Comparison of ENCODE assay signal across 20 mouse cellular contexts in the genomic region with DNA sequence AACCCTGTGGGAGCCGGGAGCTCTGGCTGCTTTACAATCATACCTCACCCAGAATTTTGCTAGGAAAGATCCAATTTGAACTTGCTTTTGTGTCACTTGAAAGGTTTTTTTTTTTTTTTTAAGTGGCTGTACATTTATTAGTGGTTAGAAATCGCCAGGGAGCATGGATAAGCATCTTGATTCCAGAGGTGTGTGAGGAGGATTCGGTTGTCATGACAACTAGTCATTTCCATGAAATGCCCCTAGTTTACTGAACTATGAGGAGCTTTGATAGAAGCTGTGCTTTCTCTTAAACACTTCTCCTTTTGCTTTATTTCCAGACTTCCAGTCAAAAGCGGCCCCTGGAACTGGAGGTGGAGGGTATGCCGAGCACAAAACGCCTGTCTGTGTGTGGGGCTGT. TPM values are rescaled to one million over a fixed set of nuclear protein-coding genes. Genes with fewer than 3 reads are reported as not detected.
DNase-seq lines count a peak whose midpoint lies in the region; ATAC-seq lines count a peak whose summit lies in the region.
"Had no signal": no experiment of that assay in that cellular context is flagged by ENCODE, and none has a peak within 500 bp of the region (broad histone marks: within the 10 kb centered on the region; RNA-seq: fewer than 3 reads in every experiment).

No protein-coding gene starts in this region.

- no peak overlapping the region for H3K4me3 ChIP-seq in hindbrain, embryonic 12.5 days
- no peak overlapping the region for H3K4me3 ChIP-seq in hindbrain, embryonic 11.5 days (ENCODE audit: low read depth, low read length)
- H3K4me3 ChIP-seq in forebrain, embryonic 14.5 days (ENCODE audit: low read depth, low read length) = no peak overlapping the region
- H3K4me3 ChIP-seq in hindbrain, embryonic 16.5 days (ENCODE audit: low read length) = no peak overlapping the region
- no peak overlapping the region for H3K4me3 ChIP-seq in neural tube, embryonic 15.5 days (replicated peaks)
- H3K4me3 ChIP-seq: embryonic facial prominence, embryonic 10.5 days; heart, adult 2 months; kidney, embryonic 15.5 days; limb, embryonic 12.5 days; liver, embryonic 12.5 days; megakaryocyte, embryonic 14.5 days had no signal

- no peak for DNase-seq in hindbrain, embryonic 11.5 days (ENCODE audit: low spot score)
- peak; percentile 74 for DNase-seq in forebrain, embryonic 14.5 days (ENCODE audit: low spot score)
- DNase-seq: adrenal gland, postnatal 25 days; cerebellum, adult 2 months; heart, adult 2 months; heart, postnatal 36 days; lung, adult 2 months; right cerebral cortex, postnatal 4 days; thymus, postnatal 4 days had no signal

- 76% methylated on average over 6 of the region's 6 CpGs for WGBS in hindbrain, embryonic 12.5 days
- WGBS in hindbrain, embryonic 11.5 days = 86% methylated on average over 6 of the region's 6 CpGs
- 37% methylated on average over 6 of the region's 6 CpGs for WGBS in forebrain, embryonic 14.5 days
- 49% methylated on average over 6 of the region's 6 CpGs for WGBS in hindbrain, embryonic 16.5 days
- WGBS in neural tube, embryonic 15.5 days = 45% methylated on average over 6 of the region's 6 CpGs

- no peak overlapping the region for H3K4me2 ChIP-seq in hindbrain, embryonic 12.5 days (replicated peaks)
- no peak overlapping the region for H3K4me2 ChIP-seq in hindbrain, embryonic 11.5 days (replicated peaks; ENCODE audit: low read depth, low read length)
- no peak overlapping the region for H3K4me2 ChIP-seq in forebrain, embryonic 14.5 days (ENCODE audit: low read length)
- peak overlapping the region; percentile 21 for H3K4me2 ChIP-seq in hindbrain, embryonic 16.5 days (ENCODE audit: low read length)
- H3K4me2 ChIP-seq in neural tube, embryonic 15.5 days = peak overlapping the region; percentile 7; the same call in 1 of the 2 replicates
- H3K4me2 ChIP-seq: kidney, embryonic 15.5 days; limb, embryonic 12.5 days; liver, embryonic 12.5 days had no signal

- H3K9ac ChIP-seq in hindbrain, embryonic 12.5 days = no peak overlapping the region
- no peak overlapping the region for H3K9ac ChIP-seq in hindbrain, embryonic 11.5 days (ENCODE audit: low read depth, low read length)
- H3K9ac ChIP-seq in forebrain, embryonic 14.5 days (ENCODE audit: low read length) = no peak overlapping the region
- no peak overlapping the region for H3K9ac ChIP-seq in hindbrain, embryonic 16.5 days (ENCODE audit: low read depth, low read length)
- no peak overlapping the region for H3K9ac ChIP-seq in neural tube, embryonic 15.5 days (replicated peaks)
- H3K9ac ChIP-seq: kidney, embryonic 15.5 days; limb, embryonic 12.5 days; liver, embryonic 12.5 days had no signal

- H3K27ac ChIP-seq in hindbrain, embryonic 12.5 days = peak overlapping the region; percentile 48
- H3K27ac ChIP-seq in hindbrain, embryonic 11.5 days (ENCODE audit: low read depth, low read length) = no peak overlapping the region
- peak overlapping the region; percentile 46; the same call in 1 of the 2 replicates for H3K27ac ChIP-seq in forebrain, embryonic 14.5 days (ENCODE audit: low read depth, low read length)
- peak overlapping the region; percentile 74 for H3K27ac ChIP-seq in hindbrain, embryonic 16.5 days (ENCODE audit: low read depth, low read length)
- peak overlapping the region; percentile 65 for H3K27ac ChIP-seq in neural tube, embryonic 15.5 days (replicated peaks)
- H3K27ac ChIP-seq: embryonic facial prominence, embryonic 10.5 days; heart, adult 2 months; kidney, embryonic 15.5 days; limb, embryonic 12.5 days; liver, embryonic 12.5 days had no signal

- H3K4me1 ChIP-seq in hindbrain, embryonic 12.5 days = peaks cover 9% of the 10 kb centered on the region
- H3K4me1 ChIP-seq in hindbrain, embryonic 11.5 days (replicated peaks; ENCODE audit: control insufficient read depth, insufficient read depth, low read length) = no peaks in the 10 kb centered on the region
- peaks cover 10% of the 10 kb centered on the region; the same call in 1 of the 2 replicates for H3K4me1 ChIP-seq in forebrain, embryonic 14.5 days (ENCODE audit: control insufficient read depth, insufficient read depth, low read length)
- peaks cover 12% of the 10 kb centered on the region for H3K4me1 ChIP-seq in hindbrain, embryonic 16.5 days (ENCODE audit: control insufficient read depth, insufficient read depth, low read depth, low read length)
- H3K4me1 ChIP-seq in neural tube, embryonic 15.5 days = peaks cover 11% of the 10 kb centered on the region

- peaks cover 5% of the 10 kb centered on the region; the same call in 1 of the 2 replicates for H3K36me3 ChIP-seq in hindbrain, embryonic 12.5 days
- H3K36me3 ChIP-seq in hindbrain, embryonic 11.5 days (ENCODE audit: control insufficient read depth, insufficient read depth, low read length) = no peaks in the 10 kb centered on the region
- H3K36me3 ChIP-seq in forebrain, embryonic 14.5 days (ENCODE audit: control insufficient read depth, insufficient read depth, low read length) = peaks cover 5% of the 10 kb centered on the region; the same call in 1 of the 2 replicates
- no peaks in the 10 kb centered on the region for H3K36me3 ChIP-seq in hindbrain, embryonic 16.5 days (ENCODE audit: control insufficient read depth, insufficient read depth, low read length)
- no peaks in the 10 kb centered on the region for H3K36me3 ChIP-seq in neural tube, embryonic 15.5 days

- no peaks in the 10 kb centered on the region for H3K9me3 ChIP-seq in hindbrain, embryonic 12.5 days (replicated peaks)
- no peaks in the 10 kb centered on the region for H3K9me3 ChIP-seq in hindbrain, embryonic 11.5 days (ENCODE audit: control insufficient read depth, low read length)
- H3K9me3 ChIP-seq in forebrain, embryonic 14.5 days (replicated peaks; ENCODE audit: control insufficient read depth, low read length) = no peaks in the 10 kb centered on the region
- no peaks in the 10 kb centered on the region for H3K9me3 ChIP-seq in hindbrain, embryonic 16.5 days (ENCODE audit: control insufficient read depth, low read length)
- H3K9me3 ChIP-seq in neural tube, embryonic 15.5 days (replicated peaks) = no peaks in the 10 kb centered on the region
- H3K9me3 ChIP-seq: embryonic facial prominence, embryonic 10.5 days; kidney, embryonic 15.5 days; limb, embryonic 12.5 days; liver, embryonic 12.5 days; megakaryocyte, embryonic 14.5 days had no signal

- no peaks in the 10 kb centered on the region for H3K27me3 ChIP-seq in hindbrain, embryonic 12.5 days
- H3K27me3 ChIP-seq in hindbrain, embryonic 11.5 days (ENCODE audit: control insufficient read depth, insufficient read depth, low read length) = no peaks in the 10 kb centered on the region
- no peaks in the 10 kb centered on the region for H3K27me3 ChIP-seq in forebrain, embryonic 14.5 days (replicated peaks; ENCODE audit: control insufficient read depth, insufficient read depth, low read length)
- H3K27me3 ChIP-seq in hindbrain, embryonic 16.5 days (replicated peaks; ENCODE audit: control insufficient read depth, insufficient read depth, low read length) = no peaks in the 10 kb centered on the region
- H3K27me3 ChIP-seq in neural tube, embryonic 15.5 days (replicated peaks) = no peaks in the 10 kb centered on the region
- H3K27me3 ChIP-seq: kidney, embryonic 15.5 days; limb, embryonic 12.5 days; liver, embryonic 12.5 days had no signal

- no peak for ATAC-seq in hindbrain, embryonic 12.5 days (ENCODE audit: low FRiP score)
- no peak for ATAC-seq in hindbrain, embryonic 11.5 days (ENCODE audit: low FRiP score)
- ATAC-seq in forebrain, embryonic 14.5 days = no peak
- 0 out of 2 replicates have a peak, but pooled peaks have one; percentile 31 for ATAC-seq in hindbrain, embryonic 16.5 days
- no peak for ATAC-seq in neural tube, embryonic 15.5 days (ENCODE audit: low FRiP score)
- no peak for ATAC-seq in monocyte, adult 5-6 weeks (replicated peaks; ENCODE audit: insufficient number of reproducible peaks, low FRiP score, low TSS enrichment, poor library complexity, severe bottlenecking)
- ATAC-seq in inflammation-experienced regulatory T-cells, adult 6 months = no peak
- ATAC-seq: intestine, embryonic 16.5 days; liver, embryonic 12.5 days had no signal

RNA-seq across cellular contexts. Expression of a gene that starts 6.4 kb away (rescaled TPM):
- 26.9 and 28.2 TPM in 2 replicates for polyA plus RNA-seq in hindbrain, embryonic 12.5 days (2016; fragmentation: Nextera tagmentation; extraction: Ambion mirVana)
- 14.0 and 15.6 TPM in 2 replicates for polyA plus RNA-seq in hindbrain, embryonic 11.5 days (2014; fragmentation: Nextera tagmentation; extraction: Ambion mirVana)
- 29.0 and 37.9 TPM in 2 replicates for polyA plus RNA-seq in forebrain, embryonic 14.5 days (2014; fragmentation: Nextera tagmentation; extraction: Ambion mirVana)
- polyA plus RNA-seq in hindbrain, embryonic 16.5 days (2015; fragmentation: Nextera tagmentation; extraction: Ambion mirVana) = 14.5 and 16.8 TPM in 2 replicates
- 18.3 and 18.8 TPM in 2 replicates for polyA plus RNA-seq in neural tube, embryonic 15.5 days (2015; fragmentation: Nextera tagmentation; extraction: Ambion mirVana)
- total RNA-seq in monocyte, adult 5-6 weeks (2017) = 2.4 to 4.1 TPM (median 4.0 TPM) in 3 replicates
- 1 to 10 TPM in 2 of 3 experiments, under 1 TPM in 1; 0.83 to 4.4 (median 4.3) TPM for polyA plus RNA-seq in inflammation-experienced regulatory T-cells, adult 6 months (2017; shearing (Covaris generic))

RNA-seq across cellular contexts. Expression of a gene that starts 33.4 kb away (rescaled TPM):
- polyA plus RNA-seq in hindbrain, embryonic 12.5 days (2016; fragmentation: Nextera tagmentation; extraction: Ambion mirVana) = 18.3 and 18.4 TPM in 2 replicates
- 24.3 and 26.1 TPM in 2 replicates for polyA plus RNA-seq in hindbrain, embryonic 11.5 days (2014; fragmentation: Nextera tagmentation; extraction: Ambion mirVana)
- polyA plus RNA-seq in forebrain, embryonic 14.5 days (2014; fragmentation: Nextera tagmentation; extraction: Ambion mirVana) = 10.2 and 13.9 TPM in 2 replicates
- polyA plus RNA-seq in hindbrain, embryonic 16.5 days (2015; fragmentation: Nextera tagmentation; extraction: Ambion mirVana) = 6.2 and 7.4 TPM in 2 replicates
- 6.0 and 13.2 TPM in 2 replicates for polyA plus RNA-seq in neural tube, embryonic 15.5 days (2015; fragmentation: Nextera tagmentation; extraction: Ambion mirVana)
- total RNA-seq in monocyte, adult 5-6 weeks (2017) = 4.7 to 12.7 TPM (median 11.3 TPM) in 3 replicates
- polyA plus RNA-seq in inflammation-experienced regulatory T-cells, adult 6 months (2017; shearing (Covaris generic)) = 10 to 100 TPM in 1 of 3 experiments, 1 to 10 TPM in 2; 3.8 to 17.7 (median 4.3) TPM

RNA-seq across cellular contexts. Expression of a gene that starts 33.6 kb away (rescaled TPM):
- polyA plus RNA-seq in hindbrain, embryonic 12.5 days (2016; fragmentation: Nextera tagmentation; extraction: Ambion mirVana) = 18.5 and 21.4 TPM in 2 replicates
- polyA plus RNA-seq in hindbrain, embryonic 11.5 days (2014; fragmentation: Nextera tagmentation; extraction: Ambion mirVana) = 15.7 and 24.3 TPM in 2 replicates
- 9.1 and 11.0 TPM in 2 replicates for polyA plus RNA-seq in forebrain, embryonic 14.5 days (2014; fragmentation: Nextera tagmentation; extraction: Ambion mirVana)
- polyA plus RNA-seq in hindbrain, embryonic 16.5 days (2015; fragmentation: Nextera tagmentation; extraction: Ambion mirVana) = 10.0 and 10.3 TPM in 2 replicates
- polyA plus RNA-seq in neural tube, embryonic 15.5 days (2015; fragmentation: Nextera tagmentation; extraction: Ambion mirVana) = 10.8 and 15.9 TPM in 2 replicates
- total RNA-seq in monocyte, adult 5-6 weeks (2017) = 17.2 to 39.5 TPM (median 19.4 TPM) in 3 replicates
- polyA plus RNA-seq in inflammation-experienced regulatory T-cells, adult 6 months (2017; shearing (Covaris generic)) = 10 to 100 TPM; 41.4 to 51.1 (median 45.4) TPM

Comparison
In these comparisons a context has a peak if more than half of its experiments do, and no peak if none do; other contexts are left out.
1. H3K4me2 ChIP-seq: peak in hindbrain, embryonic 16.5 days (single experiment) and neural tube, embryonic 15.5 days (single experiment); none in hindbrain, embryonic 12.5 days (single experiment), hindbrain, embryonic 11.5 days (single experiment) and forebrain, embryonic 14.5 days (single experiment).